In genomic region chr6:115638188-115638587, GRCm38 (mm10) we compare ENCODE assay signal across 5 mouse cellular contexts. TPM values are rescaled to one million over a fixed set of nuclear protein-coding genes. Genes with fewer than 3 reads are reported as not detected.
"Had no signal": no experiment of that assay in that cellular context is flagged by ENCODE, and none has a peak within 500 bp of the region (broad histone marks: within the 10 kb centered on the region; RNA-seq: fewer than 3 reads in every experiment).

No protein-coding gene starts in this region.

RNA-seq across cellular contexts. Expression of gene Mkrn2os, which starts 45.8 kb away (rescaled TPM):
- total RNA-seq: common myeloid progenitor, adult 5-6 weeks; gastrocnemius, adult 8-10 months; granulocyte monocyte progenitor cell, adult 5-6 weeks had no signal
- polyA plus RNA-seq: cortical plate, adult 2 months; erythroblast, embryonic 14.5 days had no signal
